16 mouse cellular contexts compared by ENCODE assay signal in the genomic region with DNA sequence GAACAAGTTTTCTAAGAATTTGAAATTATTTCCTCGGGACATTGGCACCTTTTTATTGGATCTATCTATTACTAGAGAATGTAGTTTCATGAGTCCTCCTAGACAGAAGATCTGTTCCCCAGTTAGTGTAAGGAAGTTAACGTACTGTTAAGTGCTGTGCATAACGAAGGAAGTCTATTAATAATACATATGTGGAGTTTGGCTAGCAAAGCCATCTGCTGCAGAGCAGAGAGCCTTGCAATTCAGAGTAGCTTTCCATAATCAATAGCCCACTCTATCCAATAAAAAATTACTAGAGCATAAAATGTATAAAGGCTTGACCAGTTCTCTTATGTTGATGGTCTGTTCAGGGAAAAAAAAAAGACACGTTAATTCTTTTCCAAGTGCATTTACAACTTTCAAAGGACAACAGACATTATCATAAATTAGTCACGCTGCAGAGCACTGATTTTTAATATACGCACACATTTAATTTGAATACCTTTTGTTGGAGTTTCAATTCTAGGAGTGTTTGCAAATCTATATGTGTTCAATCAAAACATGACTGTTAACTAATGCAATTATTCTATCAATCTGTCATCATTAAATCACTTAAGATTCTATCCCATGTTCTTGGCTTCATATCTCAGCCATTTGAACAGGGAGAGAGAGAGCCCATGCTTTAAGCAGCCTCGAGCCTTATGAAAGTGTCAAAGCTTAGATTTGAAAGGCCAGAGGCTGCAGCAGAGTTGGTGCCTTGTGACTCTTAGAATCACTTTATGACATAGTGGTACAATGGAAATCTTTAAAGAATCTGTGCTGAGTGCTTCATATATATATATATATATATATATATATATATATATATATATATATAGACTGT.
"Had no signal": no experiment of that assay in that cellular context is flagged by ENCODE, and none has a peak within 500 bp of the region (broad histone marks: within the 10 kb centered on the region; RNA-seq: fewer than 3 reads in every experiment).

No protein-coding gene starts in this region.

- H3K9me3 ChIP-seq: limb, embryonic 12.5 days; liver, embryonic 13.5 days; lung, embryonic 15.5 days; neural tube, embryonic 12.5 days had no signal

- ATAC-seq: liver, postnatal 0 days; midbrain, embryonic 16.5 days had no signal

- H3K36me3 ChIP-seq: limb, embryonic 12.5 days; liver, embryonic 13.5 days; lung, embryonic 15.5 days; neural tube, embryonic 12.5 days had no signal

- H3K4me2 ChIP-seq: limb, embryonic 12.5 days; liver, embryonic 13.5 days; lung, embryonic 15.5 days; neural tube, embryonic 12.5 days had no signal

- H3K9ac ChIP-seq: limb, embryonic 12.5 days; liver, embryonic 13.5 days; liver, postnatal 0 days; lung, embryonic 15.5 days; neural tube, embryonic 12.5 days had no signal

- H3K4me1 ChIP-seq: limb, embryonic 12.5 days; liver, embryonic 13.5 days; lung, embryonic 15.5 days; neural tube, embryonic 12.5 days had no signal

- H3K27ac ChIP-seq: layer of hippocampus, adult 2 months; limb, embryonic 12.5 days; liver, embryonic 13.5 days; lung, embryonic 15.5 days; macrophage; neural tube, embryonic 12.5 days had no signal

- H3K4me3 ChIP-seq: layer of hippocampus, adult 2 months; limb, embryonic 12.5 days; liver, embryonic 13.5 days; lung, embryonic 15.5 days; megakaryocyte, embryonic 14.5 days; neural tube, embryonic 12.5 days had no signal

- DNase-seq: kidney, adult 18-20 months; kidney, postnatal 10 days; kidney, postnatal 4 days; liver; liver, embryonic 13.5 days; liver, postnatal 0 days; lung, postnatal 14 days; right cerebral cortex, postnatal 25 days; thymus, postnatal 36 days had no signal

- H3K27me3 ChIP-seq: limb, embryonic 12.5 days; liver, embryonic 13.5 days; lung, embryonic 15.5 days; neural tube, embryonic 12.5 days had no signal
